Mouse (Mus musculus) liver, embryonic 14.5 days (tissue): ENCODE data around the gene Aak1.

Experiments
- CTCF ChIP-seq: IDR thresholded peaks from 2 replicates; pipeline ENCODE4 v1.5.1; 2016; ENCODE audit warnings: antibody characterized with exemption, low read depth, control low read depth
- EP300 ChIP-seq: IDR thresholded peaks from 2 replicates; pipeline ENCODE4 v1.6.1; 2016; ENCODE audit warnings: antibody characterized with exemption, low read depth

DNA sequence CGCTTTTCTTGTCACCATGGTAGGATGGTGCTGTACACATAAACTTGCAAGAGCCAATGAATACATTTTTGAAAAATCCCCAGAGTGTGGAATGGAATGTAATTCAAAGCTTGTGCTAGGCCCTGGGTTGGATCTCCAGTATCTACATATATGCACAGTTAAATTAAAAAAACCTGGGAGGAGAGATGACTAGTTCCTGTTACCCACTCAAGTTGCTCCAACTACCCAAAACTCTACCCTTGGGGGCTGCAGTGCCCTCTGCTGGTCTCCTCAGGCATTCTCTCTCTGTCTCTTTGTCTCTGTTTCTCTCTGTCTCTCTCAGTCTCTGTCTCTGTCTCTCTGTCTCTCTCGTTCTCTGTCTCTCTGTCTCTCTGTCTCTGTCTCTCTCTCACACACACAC, 21.9 kb upstream of the Aak1 start:
- TF ChIP-seq EP300 (no peak), CTCF (peak; percentile 55; the same call in 1 of the 2 replicates)
